Mouse (Mus musculus) neural tube, embryonic 13.5 days (tissue): ENCODE results near the gene Gale. TPM values are rescaled to one million over a fixed set of nuclear protein-coding genes. Genes with fewer than 3 reads are reported as not detected.
A peak's percentile ranks its signal among the peaks of the same experiment; 100 is the strongest.

ENCODE experiments used
- ATAC-seq: fragments of 200-750 bp; cut with Nextera tagmentation; 2 replicates; pipeline ENCODE4 v1.8.0; 2017; ENCODE audit warnings: low read depth, mild to moderate bottlenecking, moderate TSS enrichment, moderate library complexity
- H3K27ac ChIP-seq: fragments of 300-500 bp; sonication (generic); replicated peaks from 2 replicates; pipeline ENCODE4 v1.5.1; 2015; ENCODE audit warnings: moderate library complexity, mild to moderate bottlenecking, inconsistent platforms
- H3K27me3 ChIP-seq: fragments of 300-500 bp; sonication (generic); 2 replicates; pipeline ENCODE4 v1.6.1; 2015; ENCODE audit warnings: mild to moderate bottlenecking, inconsistent platforms
- H3K36me3 ChIP-seq: fragments of 300-500 bp; sonication (generic); 2 replicates; pipeline ENCODE4 v1.6.1; 2015; ENCODE audit warnings: mild to moderate bottlenecking, inconsistent platforms
- H3K4me1 ChIP-seq: fragments of 300-500 bp; sonication (generic); replicated peaks from 2 replicates; pipeline ENCODE4 v1.6.1; 2015; ENCODE audit warnings: inconsistent platforms
- H3K4me2 ChIP-seq: fragments of 300-500 bp; sonication (generic); 2 replicates; pipeline ENCODE4 v1.6.1; 2015; ENCODE audit warnings: inconsistent platforms, mild to moderate bottlenecking, moderate library complexity
- H3K4me3 ChIP-seq: fragments of 300-500 bp; sonication (generic); 2 replicates; pipeline ENCODE4 v1.5.1; 2015; ENCODE audit warnings: mild to moderate bottlenecking, inconsistent platforms
- H3K9ac ChIP-seq: fragments of 300-500 bp; sonication (generic); 2 replicates; pipeline ENCODE4 v1.6.1; 2015; ENCODE audit warnings: moderate library complexity, mild to moderate bottlenecking, inconsistent platforms
- H3K9me3 ChIP-seq: fragments of 300-500 bp; sonication (generic); 2 replicates; pipeline ENCODE4 v1.6.1; 2016; ENCODE audit warnings: inconsistent platforms
- WGBS: fragments of 180-500 bp; shearing (Covaris S2); methylation state at CpG from one replicate; pipeline ENCODE4 v1.1.7; 2015; 5-methylcytosine and 5-hydroxymethylcytosine counted together
- polyA plus RNA-seq: library from polyadenylated mRNA; unstranded; fragments of >200 nt; fragmentation: Nextera tagmentation; extraction: Ambion mirVana; gene quantifications from 2 replicates; pipeline ENCODE4 v1.2.1, GENCODE M21; 2015

Gene Gale
- polyA plus RNA-seq, 1 experiment from 2014 or later: 42.5 TPM

- peak overlapping the region; percentile 86 for H3K4me2 ChIP-seq
- H3K4me1 ChIP-seq: peaks cover 33% of the 10 kb centered on the region
- peak; percentile 66 for ATAC-seq
- H3K9me3 ChIP-seq: 0 out of 2 replicates have a peak, but pooled peaks cover 4% of the 10 kb centered on the region
- H3K36me3 ChIP-seq: peaks cover 14% of the 10 kb centered on the region
- peak overlapping the region; percentile 83 for H3K9ac ChIP-seq
- H3K27ac ChIP-seq: peak overlapping the region; percentile 79
- peak overlapping the region; percentile 83 for H3K4me3 ChIP-seq
- WGBS: 1% methylated on average over 28 of the region's 28 CpGs
- H3K27me3 ChIP-seq: no peaks in the 10 kb centered on the region
These were observed 16.7 kb upstream of the Gale start for GRCm38 (mm10) chr4:135946659-135947301.

DNA sequence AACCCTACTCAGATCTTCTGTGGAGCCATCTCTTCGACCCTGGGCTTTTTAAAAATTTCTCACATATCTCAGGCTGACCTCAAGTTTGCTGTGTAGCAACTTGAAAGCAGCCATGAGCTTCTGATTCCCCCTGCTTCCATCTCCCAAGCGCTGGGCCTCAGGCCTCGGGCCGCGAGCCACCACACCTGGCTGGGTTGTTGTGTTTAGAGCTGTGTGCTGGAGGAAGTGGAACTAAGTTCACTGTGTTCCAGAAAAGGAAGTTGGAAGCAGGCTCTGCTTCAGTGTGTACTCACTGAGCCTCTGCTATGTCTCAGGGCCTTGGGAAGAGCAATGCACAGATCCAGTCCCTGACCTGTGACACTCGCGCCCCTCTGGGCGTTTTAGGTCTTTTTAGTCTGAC lies 15.4 kb upstream of the Gale start:
- 93% methylated on average over 8 of the region's 8 CpGs for WGBS
- H3K27ac ChIP-seq: no peak overlapping the region
- H3K4me3 ChIP-seq: no peak overlapping the region
- peaks cover 33% of the 10 kb centered on the region for H3K4me1 ChIP-seq
- ATAC-seq: no peak
- H3K9me3 ChIP-seq: 0 out of 2 replicates have a peak, but pooled peaks cover 4% of the 10 kb centered on the region
- peaks cover 23% of the 10 kb centered on the region for H3K36me3 ChIP-seq
- H3K27me3 ChIP-seq: no peaks in the 10 kb centered on the region
- H3K4me2 ChIP-seq: no peak overlapping the region
- no peak overlapping the region for H3K9ac ChIP-seq

DNA sequence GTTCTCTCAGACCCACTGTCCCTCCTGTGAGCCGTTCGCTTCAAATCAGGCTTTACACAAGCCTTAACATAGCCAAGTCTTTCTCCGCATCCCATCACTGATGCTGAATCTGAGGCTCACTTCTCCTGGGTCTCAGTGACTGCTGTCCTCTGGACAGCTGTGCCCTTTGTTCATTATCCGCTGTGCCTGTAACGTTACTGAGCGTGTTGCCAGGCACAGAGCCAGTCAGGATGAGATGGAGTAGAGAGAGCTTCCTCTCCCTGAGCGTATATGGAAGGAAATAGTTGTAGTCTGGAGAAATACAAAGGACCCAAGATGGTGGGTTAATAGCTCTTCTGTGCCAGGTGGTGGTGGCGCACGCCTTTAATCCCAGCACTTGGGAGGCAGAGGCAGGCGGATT lies 14.1 kb upstream of the Gale start:
- Histone ChIP-seq H3K27me3 (no peaks in the 10 kb centered on the region), H3K36me3 (peaks cover 29% of the 10 kb centered on the region), H3K27ac (no peak overlapping the region), H3K4me2 (no peak overlapping the region), H3K9me3 (0 out of 2 replicates have a peak, but pooled peaks cover 4% of the 10 kb centered on the region), H3K9ac (no peak overlapping the region), H3K4me3 (no peak overlapping the region), H3K4me1 (peaks cover 33% of the 10 kb centered on the region)
- no peak for ATAC-seq
- 82% methylated on average over 10 of the region's 10 CpGs for WGBS

- Histone ChIP-seq H3K9ac (no peak overlapping the region), H3K4me3 (no peak overlapping the region), H3K9me3 (0 out of 2 replicates have a peak, but pooled peaks cover 4% of the 10 kb centered on the region), H3K27ac (no peak overlapping the region), H3K27me3 (no peaks in the 10 kb centered on the region), H3K36me3 (peaks cover 33% of the 10 kb centered on the region), H3K4me1 (peaks cover 33% of the 10 kb centered on the region), H3K4me2 (no peak overlapping the region)
- ATAC-seq: no peak
- 70% methylated on average over 6 of the region's 6 CpGs for WGBS
These were observed 13.6 kb upstream of the Gale start for GRCm38 (mm10) chr4:135949911-135950310.

DNA sequence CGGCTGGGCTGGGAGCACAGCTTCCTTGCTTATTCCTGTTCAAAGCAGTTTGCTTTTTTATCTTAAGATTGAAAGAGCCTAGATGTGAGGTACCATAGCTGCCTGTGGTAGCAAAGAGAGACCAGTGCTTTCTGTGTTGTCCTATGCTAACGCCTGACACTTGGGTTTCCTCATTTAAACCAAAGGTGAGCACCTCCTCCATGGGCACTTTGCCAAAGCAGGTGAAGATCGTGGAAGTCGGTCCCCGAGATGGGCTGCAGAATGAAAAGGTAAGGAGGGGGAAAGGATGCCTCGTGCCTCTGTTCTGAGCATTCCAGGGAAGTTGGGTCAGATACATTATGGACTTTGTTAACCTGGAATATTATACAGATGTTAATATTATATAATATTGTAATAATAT lies 13.2 kb upstream of the Gale start:
- no peak overlapping the region for H3K4me3 ChIP-seq
- no peaks in the 10 kb centered on the region for H3K27me3 ChIP-seq
- H3K4me2 ChIP-seq: no peak overlapping the region
- H3K4me1 ChIP-seq: peaks cover 33% of the 10 kb centered on the region
- ATAC-seq: no peak
- H3K9me3 ChIP-seq: 0 out of 2 replicates have a peak, but pooled peaks cover 4% of the 10 kb centered on the region
- no peak overlapping the region for H3K9ac ChIP-seq
- WGBS: 86% methylated on average over 6 of the region's 6 CpGs
- H3K36me3 ChIP-seq: peaks cover 38% of the 10 kb centered on the region
- no peak overlapping the region for H3K27ac ChIP-seq

DNA sequence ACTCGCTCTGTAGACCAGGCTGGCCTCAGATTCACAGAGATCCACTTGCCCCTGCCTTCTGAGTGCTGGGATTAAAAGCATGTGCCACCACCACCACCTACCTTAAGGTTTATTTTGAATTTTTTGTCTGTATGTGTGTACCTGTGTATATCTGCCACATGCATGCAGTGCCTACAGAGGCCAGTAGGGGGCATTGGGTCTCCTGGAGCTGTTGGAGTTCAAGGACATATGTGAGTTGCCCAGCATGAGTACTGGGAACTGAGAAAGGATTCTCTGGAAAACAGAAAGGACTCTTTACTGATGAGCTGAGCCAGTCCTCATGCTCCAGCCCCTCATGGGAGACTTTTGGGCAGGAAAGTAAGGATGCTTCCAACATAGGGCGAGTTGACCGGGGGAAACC lies 12.0 kb upstream of the Gale start:
- Histone ChIP-seq H3K27me3 (no peaks in the 10 kb centered on the region), H3K27ac (no peak overlapping the region), H3K9ac (no peak overlapping the region), H3K4me2 (no peak overlapping the region), H3K9me3 (0 out of 2 replicates have a peak, but pooled peaks cover 4% of the 10 kb centered on the region), H3K36me3 (peaks cover 48% of the 10 kb centered on the region), H3K4me3 (no peak overlapping the region), H3K4me1 (peaks cover 28% of the 10 kb centered on the region)
- 95% methylated on average over 3 of the region's 3 CpGs for WGBS
- ATAC-seq: no peak

DNA sequence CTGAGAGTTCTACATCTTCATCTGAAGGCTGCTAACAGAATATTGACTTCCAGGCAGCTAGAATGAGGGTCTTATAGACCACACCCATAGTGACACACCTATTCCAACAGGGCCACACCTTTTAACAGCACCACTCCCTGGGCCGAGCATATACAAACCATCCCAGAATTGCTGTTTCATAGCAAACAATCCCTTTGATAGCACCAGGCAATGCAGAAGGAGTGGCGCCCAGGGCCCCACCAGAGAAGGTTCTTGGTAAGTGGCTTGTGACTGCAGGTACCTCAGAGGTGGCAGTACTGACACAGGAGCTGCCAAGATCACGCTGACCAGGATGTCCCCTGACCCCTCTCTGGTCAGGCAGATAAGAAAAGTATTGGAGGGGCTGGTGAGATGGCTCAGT lies 10.3 kb upstream of the Gale start:
- ATAC-seq: no peak
- Histone ChIP-seq H3K9me3 (0 out of 2 replicates have a peak, but pooled peaks cover 4% of the 10 kb centered on the region), H3K9ac (no peak overlapping the region), H3K27me3 (no peaks in the 10 kb centered on the region), H3K4me1 (peaks cover 14% of the 10 kb centered on the region), H3K36me3 (peaks cover 61% of the 10 kb centered on the region), H3K4me2 (no peak overlapping the region), H3K27ac (no peak overlapping the region), H3K4me3 (no peak overlapping the region)
- 95% methylated on average over 3 of the region's 3 CpGs for WGBS

- 13% methylated on average over 2 of the region's 2 CpGs for whole genome bisulfite sequencing
- H3K36me3 ChIP-seq: peaks cover 71% of the 10 kb centered on the region
These were observed 9.3 kb upstream of the Gale start for GRCm38 (mm10) chr4:135954241-135954640.

DNA sequence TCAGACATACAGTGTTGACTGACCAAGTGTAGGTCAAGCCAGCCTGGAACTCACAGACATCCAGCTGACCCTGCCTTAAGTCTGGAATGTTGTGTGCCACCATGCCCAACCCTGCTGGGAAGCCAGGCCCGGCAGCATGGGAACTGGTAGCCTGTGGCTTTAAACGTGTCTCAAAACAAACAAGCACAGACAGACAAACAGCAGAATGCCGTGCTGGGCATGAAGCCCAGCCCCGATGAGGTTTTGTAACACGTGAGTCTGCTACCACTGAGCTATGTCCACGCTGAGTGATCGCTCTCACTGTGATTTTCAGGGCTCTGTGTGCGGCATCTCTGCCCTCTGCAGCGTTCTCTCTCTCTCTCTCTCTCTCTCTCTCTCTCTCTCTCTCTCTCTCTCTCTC lies 7.6 kb upstream of the Gale start:
- no peaks in the 10 kb centered on the region for H3K27me3 ChIP-seq
- 0 out of 2 replicates have a peak, but pooled peaks cover 4% of the 10 kb centered on the region for H3K9me3 ChIP-seq
- H3K27ac ChIP-seq: no peak overlapping the region
- peaks cover 86% of the 10 kb centered on the region for H3K36me3 ChIP-seq
- H3K4me1 ChIP-seq: no peaks in the 10 kb centered on the region
- WGBS: 87% methylated on average over 9 of the region's 9 CpGs
- no peak overlapping the region for H3K9ac ChIP-seq
- H3K4me3 ChIP-seq: no peak overlapping the region
- ATAC-seq: no peak
- no peak overlapping the region for H3K4me2 ChIP-seq

More at GRCm38 (mm10) chr4:135954241-135954640, 9.3 kb upstream of the Gale start:
- H3K4me2 ChIP-seq: no peak overlapping the region
- H3K27me3 ChIP-seq: no peaks in the 10 kb centered on the region
- H3K4me1 ChIP-seq: 0 out of 2 replicates have a peak, but pooled peaks cover 6% of the 10 kb centered on the region
- no peak overlapping the region for H3K9ac ChIP-seq
- no peak overlapping the region for H3K27ac ChIP-seq
- no peak for ATAC-seq
- no peak overlapping the region for H3K4me3 ChIP-seq
- H3K9me3 ChIP-seq: 0 out of 2 replicates have a peak, but pooled peaks cover 4% of the 10 kb centered on the region

DNA sequence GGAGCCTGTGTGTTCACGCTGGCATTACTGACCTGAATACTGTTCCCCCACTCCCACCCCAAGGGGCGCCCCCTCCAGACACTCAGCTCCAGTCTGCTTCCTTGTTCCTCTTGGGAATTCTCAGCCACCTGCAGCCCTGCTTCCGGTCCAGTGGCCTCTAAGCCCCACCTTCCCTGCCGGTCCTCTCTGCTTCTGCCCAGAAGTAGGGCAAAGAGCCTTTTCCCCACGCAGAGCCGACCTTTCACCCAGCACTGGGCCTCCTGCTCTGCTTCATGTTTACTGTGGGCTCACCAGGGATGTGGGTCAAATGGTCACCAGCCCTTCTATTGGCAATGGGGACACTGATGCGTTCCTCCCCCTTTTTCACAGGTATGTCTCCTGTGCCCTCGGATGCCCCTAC lies 5.2 kb upstream of the Gale start:
- 61% methylated on average over 8 of the region's 8 CpGs for WGBS
- no peak overlapping the region for H3K27ac ChIP-seq
- no peaks in the 10 kb centered on the region for H3K9me3 ChIP-seq
- peaks cover 7% of the 10 kb centered on the region for H3K4me1 ChIP-seq
- H3K9ac ChIP-seq: no peak overlapping the region
- no peak overlapping the region for H3K4me2 ChIP-seq
- peaks cover 75% of the 10 kb centered on the region for H3K36me3 ChIP-seq
- no peak overlapping the region for H3K4me3 ChIP-seq
- no peak for ATAC-seq
- H3K27me3 ChIP-seq: no peaks in the 10 kb centered on the region

DNA sequence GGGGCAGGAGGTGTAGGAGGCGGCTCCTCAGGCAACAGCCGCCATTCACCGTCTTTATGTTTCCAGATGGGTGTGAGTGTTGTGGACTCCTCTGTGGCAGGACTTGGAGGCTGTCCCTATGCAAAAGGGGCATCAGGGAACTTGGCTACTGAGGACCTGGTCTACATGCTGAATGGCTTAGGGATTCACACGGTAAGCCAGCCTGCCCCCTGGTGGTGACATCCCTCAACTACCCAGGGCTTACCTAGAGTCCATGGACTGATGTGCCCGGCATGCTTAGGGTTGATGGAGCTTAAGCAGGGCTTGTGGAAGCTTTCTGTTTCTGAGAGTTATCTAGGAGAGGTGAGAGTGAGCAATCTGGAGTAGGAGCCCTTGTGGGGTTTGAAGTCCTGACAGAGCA lies 2.8 kb upstream of the Gale start:
- Histone ChIP-seq H3K27ac (no peak overlapping the region), H3K9me3 (no peaks in the 10 kb centered on the region), H3K36me3 (peaks cover 65% of the 10 kb centered on the region), H3K4me3 (no peak overlapping the region), H3K27me3 (no peaks in the 10 kb centered on the region), H3K4me1 (peaks cover 22% of the 10 kb centered on the region), H3K9ac (no peak overlapping the region), H3K4me2 (no peak overlapping the region)
- ATAC-seq: no peak
- WGBS: 25% methylated on average over 5 of the region's 5 CpGs

DNA sequence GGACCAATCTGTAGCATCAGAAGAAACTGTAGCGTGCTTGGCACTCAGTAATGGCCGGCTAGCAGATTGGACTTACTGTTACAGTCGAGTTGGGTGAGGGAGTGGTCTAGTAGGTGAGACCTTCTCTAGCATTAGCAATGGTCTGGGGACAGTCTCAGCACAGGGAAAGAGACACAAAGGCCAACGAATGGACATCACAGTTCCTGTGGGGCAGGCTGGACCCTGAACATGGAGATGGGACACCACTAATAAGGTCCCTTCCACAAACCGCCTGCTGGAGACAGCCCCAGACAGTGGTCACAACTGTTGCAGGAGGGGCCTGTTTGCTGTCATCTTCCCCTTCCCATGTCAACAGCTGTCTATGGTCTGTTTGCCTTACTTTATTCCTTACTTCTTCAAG lies 1.8 kb upstream of the Gale start:
- ATAC-seq: no peak

GRCm38 (mm10) chr4:135962198-135962597 lies 1.3 kb upstream of the Gale start:
- H3K9ac ChIP-seq: no peak overlapping the region
- ATAC-seq: no peak
- H3K36me3 ChIP-seq: peaks cover 69% of the 10 kb centered on the region
- WGBS: 89% methylated on average over 7 of the region's 7 CpGs
- H3K27ac ChIP-seq: no peak overlapping the region
- peaks cover 22% of the 10 kb centered on the region for H3K4me1 ChIP-seq
- H3K9me3 ChIP-seq: no peaks in the 10 kb centered on the region
- no peak overlapping the region for H3K4me2 ChIP-seq
- H3K4me3 ChIP-seq: no peak overlapping the region
- H3K27me3 ChIP-seq: no peaks in the 10 kb centered on the region

More for the DNA sequence above, 1.8 kb upstream of the Gale start:
- Histone ChIP-seq H3K4me1 (peaks cover 22% of the 10 kb centered on the region), H3K9ac (no peak overlapping the region), H3K27ac (no peak overlapping the region), H3K27me3 (no peaks in the 10 kb centered on the region), H3K9me3 (no peaks in the 10 kb centered on the region), H3K4me3 (no peak overlapping the region), H3K36me3 (peaks cover 66% of the 10 kb centered on the region), H3K4me2 (no peak overlapping the region)
- WGBS: 90% methylated on average over 5 of the region's 5 CpGs
